ENCODE assay signal across 1 mouse cellular context in the genomic region with DNA sequence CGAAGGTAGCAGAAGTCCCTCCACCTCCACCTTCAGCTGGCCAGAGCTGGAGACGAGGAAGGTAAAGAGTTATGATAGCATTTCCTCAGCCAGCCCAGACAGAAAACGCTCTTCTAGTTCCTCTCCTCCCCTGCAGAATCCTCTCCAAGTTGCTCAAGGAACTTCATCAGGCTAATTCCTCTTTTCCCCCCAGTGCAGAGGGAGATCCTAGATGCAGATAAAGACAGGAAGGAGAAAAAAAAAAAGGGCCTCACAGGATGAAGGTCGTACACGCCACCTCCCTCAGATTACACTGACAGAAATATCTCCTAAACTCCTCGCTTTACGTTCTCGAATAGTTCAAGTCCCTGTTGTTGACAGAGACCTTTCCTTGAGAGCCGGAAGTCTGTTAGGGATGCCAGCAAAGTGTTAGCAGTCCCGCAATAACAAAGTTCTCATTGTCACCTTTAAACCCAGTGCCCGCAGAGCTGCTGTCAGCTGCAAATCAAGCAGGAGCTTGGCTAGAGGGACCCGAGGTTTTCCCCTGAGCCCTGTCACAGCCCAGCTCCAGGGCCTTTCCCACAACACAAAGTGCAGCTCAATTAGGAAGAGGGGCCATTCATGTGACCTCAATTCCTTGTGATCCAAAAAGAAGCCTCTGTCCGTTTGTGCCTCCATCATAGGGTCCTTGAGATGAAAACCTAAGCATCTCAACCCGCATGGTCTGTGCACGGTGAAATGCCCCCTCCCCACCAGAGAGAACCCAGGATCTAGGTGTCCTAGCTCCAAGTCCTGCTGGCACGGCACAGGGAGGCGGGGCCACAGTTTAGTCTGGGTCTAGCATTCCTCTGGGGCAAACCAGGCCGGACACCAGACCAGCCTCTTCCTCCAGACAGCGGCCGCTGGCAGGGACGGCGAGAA.
TF ChIP-seq lines count a peak whose summit lies in the region.

No protein-coding gene starts in this region.

TF ChIP-seq in ES-E14, 5 proteins besides CTCF, POLR2A, EP300 and RAD21:
- TF ChIP-seq HCFC1 (IDR thresholded peaks at IDR 0.05; ENCODE audit: borderline replicate concordance, insufficient read depth, low read length) (no peak), ZNF384 (IDR thresholded peaks at IDR 0.05; ENCODE audit: low read depth, low read length) (no peak), ZC3H11A (IDR thresholded peaks at IDR 0.05; ENCODE audit: borderline replicate concordance, low read depth, low read length) (no peak), CHD2 (IDR thresholded peaks at IDR 0.05; ENCODE audit: low read depth, low read length) (no peak), MAFK (IDR thresholded peaks at IDR 0.05; ENCODE audit: insufficient read depth, low read depth, low read length) (no peak)
